Mouse (Mus musculus): ENCODE measurements around the gene Dock9. TPM values are rescaled to one million over a fixed set of nuclear protein-coding genes. Genes with fewer than 3 reads are reported as not detected.

Dock9 gene
- polyA plus RNA-seq, 1 experiment = 2.7 TPM

- H3K4me3 ChIP-seq (ENCODE audit: insufficient read depth, poor library complexity, severe bottlenecking) = no peak overlapping the region
- no peak overlapping the region for H3ac ChIP-seq (ENCODE audit: control insufficient read depth, insufficient read length, low read depth)
- H3K79me3 ChIP-seq (ENCODE audit: low read depth) = no peaks in the 10 kb centered on the region
- TF ChIP-seq CTCF (IDR thresholded peaks at IDR 0.05; ENCODE audit: control insufficient read depth, insufficient read depth, insufficient read length) (no peak), USF1 (IDR thresholded peaks at IDR 0.05; ENCODE audit: low read depth) (no peak), FOSL1 (IDR thresholded peaks at IDR 0.05; ENCODE audit: insufficient read depth, low read length, poor library complexity, severe bottlenecking) (no peak), MYOD1 (IDR thresholded peaks at IDR 0.05; ENCODE audit: control insufficient read depth, insufficient read length, low read depth) (no peak), MAX (IDR thresholded peaks at IDR 0.05) (no peak), MYOG (IDR thresholded peaks at IDR 0.05; ENCODE audit: control insufficient read depth, extremely low read depth, insufficient read length) (no peak), CEBPB (IDR thresholded peaks at IDR 0.05; ENCODE audit: low read depth) (no peak)
- H3K79me2 ChIP-seq (ENCODE audit: control insufficient read depth, insufficient read depth) = no peaks in the 10 kb centered on the region
- H3K36me3 ChIP-seq (ENCODE audit: control insufficient read depth, insufficient read depth) = peaks cover 4% of the 10 kb centered on the region
- H3K27me3 ChIP-seq (ENCODE audit: control insufficient read depth, insufficient read depth, insufficient read length) = no peaks in the 10 kb centered on the region
Measured at GRCm38 (mm10) chr14:121564656-121565055, 233.0 kb downstream of the Dock9 start.

- Histone ChIP-seq H3K36me3 (ENCODE audit: control insufficient read depth, insufficient read depth) (peaks cover 4% of the 10 kb centered on the region), H3ac (ENCODE audit: control insufficient read depth, insufficient read length, low read depth) (no peak overlapping the region), H3K4me3 (ENCODE audit: insufficient read depth, poor library complexity, severe bottlenecking) (no peak overlapping the region), H3K79me2 (ENCODE audit: control insufficient read depth, insufficient read depth) (no peaks in the 10 kb centered on the region), H3K27me3 (ENCODE audit: control insufficient read depth, insufficient read depth, insufficient read length) (no peaks in the 10 kb centered on the region), H3K79me3 (ENCODE audit: low read depth) (no peaks in the 10 kb centered on the region)
- no peak for TF ChIP-seq MYOG (IDR thresholded peaks at IDR 0.05; ENCODE audit: control insufficient read depth, extremely low read depth, insufficient read length)
- no peak for TF ChIP-seq FOSL1 (IDR thresholded peaks at IDR 0.05; ENCODE audit: insufficient read depth, low read length, poor library complexity, severe bottlenecking)
- TF ChIP-seq USF1 (IDR thresholded peaks at IDR 0.05; ENCODE audit: low read depth) = no peak
- no peak for TF ChIP-seq MAX (IDR thresholded peaks at IDR 0.05)
- TF ChIP-seq CTCF (IDR thresholded peaks at IDR 0.05; ENCODE audit: control insufficient read depth, insufficient read depth, insufficient read length) = no peak
- TF ChIP-seq CEBPB (IDR thresholded peaks at IDR 0.05; ENCODE audit: low read depth) = no peak
- TF ChIP-seq MYOD1 (IDR thresholded peaks at IDR 0.05; ENCODE audit: control insufficient read depth, insufficient read length, low read depth) = no peak
Measured at GRCm38 (mm10) chr14:121563954-121564353, 233.7 kb downstream of the Dock9 start.

GRCm38 (mm10) chr14:121559026-121559425 is 238.6 kb downstream of the Dock9 start:
- Histone ChIP-seq H3K36me3 (ENCODE audit: control insufficient read depth, insufficient read depth) (peaks cover 4% of the 10 kb centered on the region), H3K79me2 (ENCODE audit: control insufficient read depth, insufficient read depth) (no peaks in the 10 kb centered on the region), H3K27me3 (ENCODE audit: control insufficient read depth, insufficient read depth, insufficient read length) (no peaks in the 10 kb centered on the region), H3K4me3 (ENCODE audit: insufficient read depth, poor library complexity, severe bottlenecking) (no peak overlapping the region), H3K79me3 (ENCODE audit: low read depth) (no peaks in the 10 kb centered on the region), H3ac (ENCODE audit: control insufficient read depth, insufficient read length, low read depth) (no peak overlapping the region)
- TF ChIP-seq MYOD1 (IDR thresholded peaks at IDR 0.05; ENCODE audit: control insufficient read depth, insufficient read length, low read depth) (no peak), MYOG (IDR thresholded peaks at IDR 0.05; ENCODE audit: control insufficient read depth, extremely low read depth, insufficient read length) (no peak), USF1 (IDR thresholded peaks at IDR 0.05; ENCODE audit: low read depth) (no peak), CEBPB (IDR thresholded peaks at IDR 0.05; ENCODE audit: low read depth) (no peak), MAX (IDR thresholded peaks at IDR 0.05) (no peak), FOSL1 (IDR thresholded peaks at IDR 0.05; ENCODE audit: insufficient read depth, low read length, poor library complexity, severe bottlenecking) (no peak), CTCF (IDR thresholded peaks at IDR 0.05; ENCODE audit: control insufficient read depth, insufficient read depth, insufficient read length) (no peak)

- H3K36me3 ChIP-seq (ENCODE audit: control insufficient read depth, insufficient read depth) = peaks cover 2% of the 10 kb centered on the region
- H3K79me3 ChIP-seq (ENCODE audit: low read depth) = no peaks in the 10 kb centered on the region
- no peak overlapping the region for H3K4me3 ChIP-seq (ENCODE audit: insufficient read depth, poor library complexity, severe bottlenecking)
- TF ChIP-seq CEBPB (IDR thresholded peaks at IDR 0.05; ENCODE audit: low read depth) = no peak
- H3ac ChIP-seq (ENCODE audit: control insufficient read depth, insufficient read length, low read depth) = no peak overlapping the region
- H3K79me2 ChIP-seq (ENCODE audit: control insufficient read depth, insufficient read depth) = no peaks in the 10 kb centered on the region
- H3K27me3 ChIP-seq (ENCODE audit: control insufficient read depth, insufficient read depth, insufficient read length) = no peaks in the 10 kb centered on the region
Measured at GRCm38 (mm10) chr14:121556401-121557315, 241.0 kb downstream of the Dock9 start.

- no peak overlapping the region for H3K4me3 ChIP-seq (ENCODE audit: insufficient read depth, poor library complexity, severe bottlenecking)
- H3K79me3 ChIP-seq (ENCODE audit: low read depth) = no peaks in the 10 kb centered on the region
- H3ac ChIP-seq (ENCODE audit: control insufficient read depth, insufficient read length, low read depth) = no peak overlapping the region
- H3K36me3 ChIP-seq (ENCODE audit: control insufficient read depth, insufficient read depth) = no peaks in the 10 kb centered on the region
- TF ChIP-seq MAX (IDR thresholded peaks at IDR 0.05) = no peak
- TF ChIP-seq USF1 (IDR thresholded peaks at IDR 0.05; ENCODE audit: low read depth) = no peak
- TF ChIP-seq CTCF (IDR thresholded peaks at IDR 0.05; ENCODE audit: control insufficient read depth, insufficient read depth, insufficient read length) = no peak
- TF ChIP-seq MYOG (IDR thresholded peaks at IDR 0.05; ENCODE audit: control insufficient read depth, extremely low read depth, insufficient read length) = no peak
- no peak for TF ChIP-seq CEBPB (IDR thresholded peaks at IDR 0.05; ENCODE audit: low read depth)
- TF ChIP-seq MYOD1 (IDR thresholded peaks at IDR 0.05; ENCODE audit: control insufficient read depth, insufficient read length, low read depth) = no peak
- no peaks in the 10 kb centered on the region for H3K79me2 ChIP-seq (ENCODE audit: control insufficient read depth, insufficient read depth)
- no peaks in the 10 kb centered on the region for H3K27me3 ChIP-seq (ENCODE audit: control insufficient read depth, insufficient read depth, insufficient read length)
Measured at GRCm38 (mm10) chr14:121553785-121554184, 243.9 kb downstream of the Dock9 start.

- H3K36me3 ChIP-seq (ENCODE audit: control insufficient read depth, insufficient read depth) = no peaks in the 10 kb centered on the region
- TF ChIP-seq USF1 (IDR thresholded peaks at IDR 0.05; ENCODE audit: low read depth) = no peak
- no peak for TF ChIP-seq MYOD1 (IDR thresholded peaks at IDR 0.05; ENCODE audit: control insufficient read depth, insufficient read length, low read depth)
- TF ChIP-seq MAX (IDR thresholded peaks at IDR 0.05) = no peak
- TF ChIP-seq FOSL1 (IDR thresholded peaks at IDR 0.05; ENCODE audit: insufficient read depth, low read length, poor library complexity, severe bottlenecking) = no peak
- no peak for TF ChIP-seq MYOG (IDR thresholded peaks at IDR 0.05; ENCODE audit: control insufficient read depth, extremely low read depth, insufficient read length)
- no peak for TF ChIP-seq CEBPB (IDR thresholded peaks at IDR 0.05; ENCODE audit: low read depth)
- no peak for TF ChIP-seq CTCF (IDR thresholded peaks at IDR 0.05; ENCODE audit: control insufficient read depth, insufficient read depth, insufficient read length)
- H3K79me3 ChIP-seq (ENCODE audit: low read depth) = no peaks in the 10 kb centered on the region
- H3ac ChIP-seq (ENCODE audit: control insufficient read depth, insufficient read length, low read depth) = no peak overlapping the region
- H3K4me3 ChIP-seq (ENCODE audit: insufficient read depth, poor library complexity, severe bottlenecking) = no peak overlapping the region
- H3K27me3 ChIP-seq (ENCODE audit: control insufficient read depth, insufficient read depth, insufficient read length) = no peaks in the 10 kb centered on the region
- no peaks in the 10 kb centered on the region for H3K79me2 ChIP-seq (ENCODE audit: control insufficient read depth, insufficient read depth)
Measured at GRCm38 (mm10) chr14:121552586-121552985, 245.1 kb downstream of the Dock9 start.

All from C2C12 (cell line).